Mouse (Mus musculus): Measurements from ENCODE around the gene Dnaaf5. TPM values are rescaled to one million over a fixed set of nuclear protein-coding genes. Genes with fewer than 3 reads are reported as not detected.

Gene Dnaaf5
- total RNA-seq (2015) (11.6 and 15.8 TPM in 2 replicates), total RNA-seq (2017) (8.1 and 9.3 TPM in 2 replicates)

DNA sequence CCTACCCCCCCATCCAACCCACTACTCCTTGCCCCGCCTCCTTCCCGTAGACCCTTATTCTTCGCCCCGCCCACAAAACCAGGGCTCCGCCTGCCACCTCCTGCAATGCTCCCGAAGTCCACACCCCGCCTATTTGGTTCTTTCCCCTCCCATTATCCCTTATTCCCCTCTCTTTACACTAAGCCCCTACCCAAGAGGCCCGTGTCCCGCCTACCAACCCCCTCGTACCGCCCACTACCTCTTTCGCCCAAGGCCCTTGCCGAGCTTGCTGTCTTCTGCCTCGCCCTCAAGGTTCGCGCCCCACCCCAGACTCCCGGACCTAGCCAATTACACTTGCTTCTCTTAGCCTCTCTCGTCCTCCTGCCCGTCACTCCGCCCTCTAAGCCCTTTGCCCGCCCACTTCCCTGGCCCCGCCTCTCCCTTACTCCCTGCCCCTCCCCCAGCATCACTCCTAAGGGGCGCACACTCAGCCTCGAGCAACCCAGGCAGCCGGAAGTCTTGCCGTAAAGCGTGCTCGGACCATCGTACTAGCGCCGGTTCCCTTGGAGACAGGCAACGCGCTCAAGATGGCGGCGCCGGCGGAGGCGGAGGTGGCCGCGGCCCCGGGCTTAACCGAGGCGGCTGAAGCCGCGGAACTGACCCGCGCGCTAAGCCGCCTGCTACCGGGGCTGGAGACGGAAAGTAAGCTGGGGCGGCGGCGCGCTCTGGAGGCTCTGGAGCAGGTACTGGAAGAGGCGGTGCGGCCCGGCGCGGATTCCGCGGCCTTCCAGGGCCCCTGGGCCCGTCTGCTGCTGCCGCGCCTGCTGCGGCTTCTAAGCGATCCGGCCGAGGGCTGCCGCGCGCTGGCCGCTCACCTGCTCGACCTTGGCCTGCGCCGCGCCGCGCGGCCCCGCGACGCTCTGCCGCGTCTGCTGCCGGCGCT, at the start of gene Dnaaf5, which contains the start of gene Prkar1b:
TSS of gene Dnaaf5 (plus strand) at position 543 of the 922 bp plus-strand sequence.
TSS of gene Prkar1b (minus strand) at position 321 of the 922 bp plus-strand sequence.
- ATAC-seq (replicated peaks; ENCODE audit: poor library complexity), result peak; percentile 92

DNA sequence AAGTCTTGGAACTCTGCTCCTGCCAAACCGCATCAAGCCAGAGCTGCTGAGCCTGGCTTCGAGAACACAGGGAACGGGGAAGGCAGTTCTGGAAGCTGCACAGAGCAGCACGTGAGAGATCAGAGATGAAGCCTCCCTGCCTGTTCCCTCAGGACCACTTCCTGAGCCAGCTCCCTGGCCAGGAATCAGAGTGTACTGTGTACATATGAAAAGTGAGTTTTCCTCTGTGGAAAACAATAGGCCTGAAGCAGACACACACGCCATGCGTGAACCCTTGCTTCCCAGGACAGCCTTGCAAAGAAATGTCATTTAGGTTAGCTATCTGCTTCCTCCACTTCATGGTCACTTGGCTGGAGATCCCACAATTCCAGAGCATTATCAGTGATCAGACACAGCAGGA, 48.2 kb upstream of the Dnaaf5 start:
- no peak for ATAC-seq (replicated peaks; ENCODE audit: poor library complexity)

DNA sequence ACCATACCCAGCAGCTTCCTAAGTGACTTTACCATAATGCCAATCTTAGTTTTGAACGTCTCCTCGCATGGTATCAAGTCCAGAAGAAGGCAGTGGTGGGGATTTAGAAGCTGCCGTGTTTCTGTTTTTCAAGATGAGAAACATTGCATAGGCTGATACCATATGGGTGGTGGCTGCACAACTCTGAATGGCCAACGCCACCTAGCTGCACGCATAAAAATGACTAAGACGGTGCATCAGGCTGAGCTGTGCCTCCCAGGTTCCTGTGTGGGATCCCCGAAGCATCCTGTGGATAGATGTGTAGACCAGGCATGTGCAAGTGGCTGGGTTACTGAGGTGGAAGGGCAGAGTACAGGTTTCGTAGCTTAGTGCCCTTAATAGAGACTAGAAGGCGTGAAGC, 42.2 kb upstream of the Dnaaf5 start:
- peak; percentile 86 for ATAC-seq (replicated peaks; ENCODE audit: poor library complexity)

DNA sequence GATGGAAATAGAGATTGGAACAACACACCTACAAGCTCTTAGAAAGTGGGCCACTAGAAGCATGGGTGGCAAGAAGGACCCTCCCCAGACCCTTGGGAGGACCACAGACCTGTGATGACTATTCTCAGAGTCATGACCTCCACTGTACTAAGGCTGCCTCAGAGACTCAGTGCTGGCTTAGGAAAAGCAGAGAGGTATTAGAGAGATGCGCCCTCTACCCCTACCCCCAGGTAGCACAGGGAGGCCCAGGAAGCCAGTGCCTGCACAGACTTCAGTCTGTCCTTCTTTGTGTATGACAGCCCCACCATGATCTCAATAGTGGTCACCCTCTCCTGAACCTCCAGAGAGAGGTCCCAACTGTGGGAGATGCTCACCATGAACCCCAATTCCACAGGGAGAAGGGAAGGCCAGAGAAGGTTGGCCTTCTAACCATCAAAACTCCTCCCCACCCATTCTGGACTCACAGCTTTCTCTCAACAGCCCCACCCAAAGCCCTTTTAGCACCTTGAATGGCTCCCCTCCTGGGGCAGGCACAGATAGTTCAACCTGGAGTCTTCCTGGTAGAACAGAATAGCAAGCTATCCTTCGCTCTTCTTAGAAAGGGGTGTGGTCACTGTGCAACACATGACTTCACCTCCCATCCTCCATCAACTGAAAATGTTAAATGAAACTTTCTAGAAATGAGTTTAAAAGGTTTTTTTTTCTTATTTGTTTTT, 39.7 kb upstream of the Dnaaf5 start:
- ATAC-seq (replicated peaks; ENCODE audit: poor library complexity), result no peak

DNA sequence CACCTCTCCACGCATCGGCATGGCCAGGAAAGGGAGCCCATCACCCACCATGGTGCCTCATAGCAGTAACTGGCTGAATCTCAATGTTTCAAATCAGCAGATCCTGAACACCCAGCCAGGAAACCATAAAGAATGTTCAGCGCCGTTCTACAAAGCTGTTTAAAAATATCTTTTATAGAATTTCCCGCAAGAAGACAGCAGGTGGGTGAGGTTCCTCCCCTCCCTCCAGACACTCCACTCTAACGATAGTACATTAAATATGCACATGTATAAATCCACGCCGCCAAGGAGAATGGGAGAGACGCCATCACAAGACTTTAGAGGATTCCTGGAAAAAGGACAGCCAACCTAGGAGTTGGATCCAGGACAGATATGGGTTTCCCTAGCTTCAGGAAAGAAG, 38.0 kb upstream of the Dnaaf5 start:
- no peak for ATAC-seq (replicated peaks; ENCODE audit: poor library complexity)

DNA sequence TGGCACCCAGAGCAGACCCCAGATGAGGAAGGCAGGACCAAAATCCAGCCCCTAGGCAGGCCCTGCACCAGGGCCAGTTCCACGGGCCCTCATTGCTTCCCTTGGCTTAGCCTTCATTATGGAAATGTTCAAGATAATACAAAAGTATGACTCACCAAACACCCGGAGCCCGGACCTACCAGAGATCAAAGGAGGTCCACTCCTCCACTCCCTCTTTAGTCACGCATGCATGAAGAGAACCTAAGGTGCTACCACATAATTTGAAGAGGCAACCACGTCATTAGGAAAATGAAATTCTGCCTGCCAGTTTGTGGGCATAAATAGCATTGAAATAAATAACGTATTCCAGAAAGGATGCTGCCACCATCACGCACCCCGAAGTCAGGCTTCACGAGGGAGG, 37.6 kb upstream of the Dnaaf5 start:
- ATAC-seq (replicated peaks; ENCODE audit: poor library complexity), result no peak

DNA sequence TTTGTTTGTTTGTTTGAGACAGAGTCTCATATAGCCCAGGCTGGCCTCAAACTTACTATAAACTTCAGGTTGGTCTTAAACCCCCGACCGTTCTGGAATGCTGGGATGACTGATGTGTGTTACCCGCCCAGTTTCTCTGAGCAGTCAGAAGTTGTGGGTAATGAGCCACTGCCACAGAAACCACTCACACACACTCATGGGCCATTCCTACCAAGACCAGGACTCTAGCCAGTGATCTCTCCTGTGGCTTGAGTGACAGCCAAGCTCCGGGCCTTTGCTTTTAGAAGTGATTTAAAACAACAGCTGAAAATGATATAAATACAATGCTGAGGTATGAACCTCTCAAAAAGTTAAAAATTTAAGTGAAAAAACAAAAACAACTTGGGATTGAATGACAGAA, 35.1 kb upstream of the Dnaaf5 start:
- ATAC-seq (replicated peaks; ENCODE audit: poor library complexity), result no peak

DNA sequence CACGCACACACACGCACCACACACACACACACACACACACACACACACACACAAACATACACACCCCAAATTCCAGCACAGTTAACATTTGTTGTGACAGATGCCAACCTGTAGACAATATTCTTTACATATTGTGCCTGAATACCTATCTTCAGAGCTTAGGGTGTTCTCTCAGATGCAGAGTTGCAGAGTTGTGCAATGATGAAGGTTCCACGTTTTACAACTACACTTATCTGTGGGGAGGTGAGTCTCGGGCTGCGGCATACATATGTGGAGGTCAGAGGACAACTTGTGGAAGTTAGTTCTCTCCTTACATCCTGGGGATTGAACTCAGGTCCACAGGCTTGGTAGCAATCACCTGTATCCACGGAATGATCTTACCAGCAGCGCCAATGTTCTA, 34.5 kb upstream of the Dnaaf5 start:
- no peak for ATAC-seq (replicated peaks; ENCODE audit: poor library complexity)

DNA sequence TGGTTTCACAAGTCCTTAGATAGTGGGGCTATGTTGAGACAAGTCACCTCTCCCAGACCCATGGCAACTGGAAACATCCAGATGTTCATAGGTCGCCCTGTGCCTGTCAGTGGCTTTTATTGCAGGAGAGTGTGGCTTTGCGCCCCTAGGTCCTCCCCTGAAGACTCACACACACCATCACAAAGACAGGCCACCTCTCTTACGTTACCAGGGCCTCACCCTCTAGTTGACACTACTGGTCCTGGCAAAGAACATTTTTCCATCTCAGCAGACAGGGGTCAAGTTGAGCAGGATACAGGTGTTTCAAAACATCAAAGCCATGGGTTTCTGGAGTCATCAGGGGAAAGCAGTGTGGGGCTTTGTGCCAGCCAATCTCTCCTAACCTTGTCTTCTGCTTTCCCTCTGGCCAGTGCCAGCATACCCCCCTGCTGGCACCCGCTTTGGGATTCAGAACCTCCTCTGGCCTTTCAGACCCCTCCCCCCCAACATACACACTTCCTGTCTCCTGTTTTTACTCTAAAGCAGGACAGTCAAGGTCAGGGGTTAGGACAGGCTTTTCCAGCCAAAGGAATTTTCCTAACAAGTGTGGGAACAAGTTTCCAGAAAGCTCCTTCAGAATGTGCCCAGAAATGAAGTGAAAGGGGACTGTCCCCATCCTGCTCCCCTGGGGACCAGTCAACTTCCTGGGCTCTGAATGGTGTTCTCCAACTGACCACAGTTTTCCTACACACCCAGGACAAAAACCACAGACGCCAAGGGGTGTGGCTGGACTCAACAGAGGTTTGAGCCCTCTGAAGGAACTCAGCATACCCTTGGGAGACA, 31.7 kb upstream of the Dnaaf5 start:
- ATAC-seq (replicated peaks; ENCODE audit: poor library complexity), result no peak

DNA sequence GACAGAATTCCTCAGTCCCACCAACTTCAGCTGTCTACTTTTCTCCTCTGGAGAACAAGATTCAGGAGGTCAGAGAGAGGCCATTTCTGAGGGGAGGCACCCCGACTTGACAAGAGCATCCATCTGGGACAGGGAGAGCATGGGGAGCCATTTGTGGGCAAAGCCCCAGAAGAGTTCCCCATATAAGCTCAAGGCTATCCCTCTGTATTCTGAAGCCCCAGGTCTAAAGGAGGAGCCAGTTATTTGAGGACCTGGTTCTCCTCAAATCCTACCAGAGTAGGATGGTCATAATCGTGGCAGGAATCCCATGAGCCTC, 31.1 kb upstream of the Dnaaf5 start:
- ATAC-seq (replicated peaks; ENCODE audit: poor library complexity), result no peak

DNA sequence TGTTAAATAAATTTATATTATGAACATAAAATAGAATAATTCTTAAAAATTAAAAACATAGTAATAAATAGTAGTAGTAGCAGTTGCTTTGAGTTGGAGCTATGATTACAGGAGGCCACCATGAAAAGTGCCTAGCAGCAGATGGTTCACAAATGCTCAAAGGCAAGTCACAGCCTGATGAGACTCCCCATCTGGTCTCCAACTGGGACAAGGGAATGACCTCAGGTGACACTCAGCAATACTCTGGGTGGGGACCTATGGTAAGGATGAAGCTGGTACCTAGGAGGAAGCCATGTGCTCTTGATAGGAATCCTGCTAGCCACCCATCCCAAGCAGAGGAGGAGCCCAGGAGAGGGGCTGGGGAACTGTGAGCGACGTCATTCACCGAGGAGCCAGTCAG, 24.3 kb upstream of the Dnaaf5 start:
- ATAC-seq (replicated peaks; ENCODE audit: poor library complexity), result no peak

DNA sequence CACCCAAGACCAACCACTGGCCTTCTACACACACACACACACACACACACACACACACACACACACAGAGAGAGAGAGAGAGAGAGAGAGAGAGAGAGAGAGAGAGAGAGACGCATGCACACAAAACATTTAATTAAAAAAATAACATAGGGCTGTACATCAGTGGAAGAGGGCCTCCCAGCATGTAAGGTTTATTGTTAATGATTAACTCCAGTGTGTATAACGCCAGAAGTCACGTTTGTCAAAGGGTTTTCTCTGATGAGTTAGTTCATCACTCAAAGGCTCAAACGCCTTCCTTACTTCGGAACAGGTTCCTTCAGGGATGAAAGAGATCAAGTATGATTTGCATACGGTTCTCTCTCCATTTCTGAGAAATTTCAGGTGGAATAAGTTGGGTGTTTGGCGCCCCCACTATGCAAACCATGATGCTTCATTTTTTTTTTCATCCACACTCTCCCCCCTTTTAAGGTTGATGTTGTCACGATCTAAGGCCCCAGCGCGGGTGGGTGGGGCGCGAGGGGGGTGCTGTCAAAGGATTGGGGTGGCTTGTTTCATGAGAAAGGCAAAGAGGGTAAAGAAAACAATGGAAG, 21.5 kb upstream of the Dnaaf5 start:
- ATAC-seq (replicated peaks; ENCODE audit: poor library complexity), result no peak

DNA sequence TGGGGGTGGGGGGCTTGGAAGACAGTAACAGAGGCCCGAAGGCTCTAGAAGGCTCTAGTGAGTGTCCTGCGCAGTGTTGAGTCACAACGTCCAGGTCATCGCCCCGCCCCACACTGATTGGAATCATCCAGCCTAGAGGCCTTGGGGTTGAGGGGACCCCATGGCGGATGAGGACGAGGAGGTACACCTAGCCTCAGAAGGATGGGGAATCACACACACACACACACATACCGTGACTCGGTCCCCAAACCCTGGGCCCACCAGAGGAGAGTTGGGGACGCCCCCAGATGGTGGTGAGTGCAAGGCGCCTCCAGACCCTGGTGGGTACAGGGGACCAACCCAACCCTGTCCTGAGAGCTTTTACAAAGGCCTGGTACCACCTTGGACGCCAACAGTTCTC, 20.9 kb upstream of the Dnaaf5 start:
- ATAC-seq (replicated peaks; ENCODE audit: poor library complexity), result no peak

DNA sequence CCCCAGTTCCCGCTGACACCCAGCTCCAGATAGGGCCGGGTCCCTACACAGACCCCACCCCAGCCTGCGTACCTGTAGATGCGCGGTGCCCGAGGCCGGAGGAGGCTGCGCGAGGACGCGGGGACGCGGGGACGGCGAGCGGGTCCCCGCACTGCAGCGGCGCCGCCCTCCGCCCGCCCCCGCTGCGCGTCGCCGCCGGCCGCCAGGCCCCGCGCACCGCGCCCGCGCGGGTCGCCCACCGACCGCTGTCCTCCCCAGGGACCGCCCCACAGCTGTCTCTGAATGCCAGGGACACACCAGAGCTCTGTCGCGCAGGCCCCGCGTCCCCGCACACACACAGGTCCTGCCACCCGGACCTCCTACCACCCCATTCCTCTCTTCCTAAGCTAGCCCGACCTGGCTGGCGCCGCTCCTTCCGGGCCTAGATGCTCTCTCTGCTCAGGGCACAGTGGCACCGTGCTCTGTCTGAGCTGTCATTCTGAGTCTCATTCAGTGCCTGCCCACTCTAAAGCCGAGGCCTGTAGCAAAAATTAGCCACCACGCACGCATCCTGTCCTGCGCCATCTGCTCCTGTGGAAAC, 20.4 kb upstream of the Dnaaf5 start:
- 0 out of 2 replicates have a peak, but pooled peaks have one; percentile 20 for ATAC-seq (replicated peaks; ENCODE audit: poor library complexity)

DNA sequence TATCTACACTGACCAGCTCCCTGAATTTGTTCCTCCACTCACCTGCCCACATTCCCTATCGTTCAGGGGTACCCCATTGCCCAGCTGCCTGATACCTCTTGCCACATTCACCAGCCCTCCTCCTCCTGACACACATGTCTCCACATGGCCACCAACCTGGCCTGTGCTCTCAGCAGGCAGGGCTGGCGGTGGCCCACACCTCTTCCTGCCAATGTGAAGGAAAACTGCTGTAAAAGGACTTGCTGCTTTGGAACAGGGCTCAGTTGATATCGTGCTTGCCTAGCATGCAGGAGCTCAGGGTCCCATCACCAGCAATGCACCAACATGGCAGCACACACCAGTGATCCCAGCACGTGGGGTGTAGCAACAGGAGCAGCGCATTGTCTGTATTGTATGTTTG, 19.7 kb upstream of the Dnaaf5 start:
- ATAC-seq (replicated peaks; ENCODE audit: poor library complexity), result no peak

DNA sequence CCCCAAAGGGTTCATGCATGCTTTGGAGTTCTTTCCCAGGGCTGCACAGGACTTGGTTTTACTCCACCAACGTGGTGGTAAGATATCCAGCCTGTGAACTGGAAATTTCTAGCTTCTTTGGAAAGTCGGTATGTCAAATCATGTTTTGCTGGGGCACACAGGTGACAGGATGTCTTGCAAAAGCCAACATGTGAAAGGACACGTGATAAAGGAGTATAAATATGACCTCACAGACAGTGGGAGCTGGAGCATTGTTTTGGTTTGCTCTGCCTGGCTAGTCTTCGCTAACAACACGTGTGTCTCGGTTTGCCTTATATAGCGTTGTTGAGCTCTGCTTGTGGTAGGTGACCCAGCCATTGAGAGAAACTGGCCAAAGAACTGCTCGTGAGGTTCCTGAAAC, 15.5 kb upstream of the Dnaaf5 start:
- ATAC-seq (replicated peaks; ENCODE audit: poor library complexity), result no peak

DNA sequence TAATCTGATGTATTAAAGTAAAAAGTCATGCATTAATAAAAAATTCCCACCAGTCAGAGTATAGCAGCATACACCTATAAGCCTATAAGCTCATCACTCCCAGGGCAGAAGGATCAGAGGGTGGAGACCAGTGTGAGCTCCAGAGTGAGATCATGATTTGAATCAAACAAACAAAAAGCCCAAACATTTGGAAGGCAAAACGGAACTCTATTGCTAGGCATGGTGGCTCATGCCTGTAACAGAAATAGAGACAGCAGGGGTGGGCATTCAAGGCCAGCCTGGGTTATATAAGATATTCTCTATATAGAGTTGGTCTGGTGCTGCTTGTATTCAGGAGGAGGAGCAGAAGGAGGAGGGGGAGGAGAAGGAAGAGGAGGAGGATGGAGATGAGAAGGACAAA, 13.7 kb upstream of the Dnaaf5 start:
- ATAC-seq (replicated peaks; ENCODE audit: poor library complexity), result no peak

DNA sequence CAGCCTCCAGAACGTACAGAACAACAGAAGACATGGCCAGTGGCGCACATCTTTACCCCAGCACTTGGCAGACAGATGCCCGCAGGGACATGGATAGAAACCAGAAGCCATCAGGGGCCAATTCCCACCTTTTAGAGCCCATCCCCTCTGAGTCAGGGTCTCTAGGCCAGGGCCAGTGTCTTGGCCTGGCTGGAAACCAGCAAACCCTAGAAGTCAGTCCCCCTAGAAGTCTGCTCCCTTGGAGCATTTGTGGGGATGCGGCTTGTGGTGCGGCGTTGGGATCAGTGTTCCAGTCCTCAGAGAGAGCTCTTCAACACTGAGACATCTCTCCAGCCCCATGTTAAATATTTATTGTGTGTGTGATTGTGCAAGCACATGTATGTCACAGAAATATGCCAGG, 12.8 kb upstream of the Dnaaf5 start:
- no peak for ATAC-seq (replicated peaks; ENCODE audit: poor library complexity)

DNA sequence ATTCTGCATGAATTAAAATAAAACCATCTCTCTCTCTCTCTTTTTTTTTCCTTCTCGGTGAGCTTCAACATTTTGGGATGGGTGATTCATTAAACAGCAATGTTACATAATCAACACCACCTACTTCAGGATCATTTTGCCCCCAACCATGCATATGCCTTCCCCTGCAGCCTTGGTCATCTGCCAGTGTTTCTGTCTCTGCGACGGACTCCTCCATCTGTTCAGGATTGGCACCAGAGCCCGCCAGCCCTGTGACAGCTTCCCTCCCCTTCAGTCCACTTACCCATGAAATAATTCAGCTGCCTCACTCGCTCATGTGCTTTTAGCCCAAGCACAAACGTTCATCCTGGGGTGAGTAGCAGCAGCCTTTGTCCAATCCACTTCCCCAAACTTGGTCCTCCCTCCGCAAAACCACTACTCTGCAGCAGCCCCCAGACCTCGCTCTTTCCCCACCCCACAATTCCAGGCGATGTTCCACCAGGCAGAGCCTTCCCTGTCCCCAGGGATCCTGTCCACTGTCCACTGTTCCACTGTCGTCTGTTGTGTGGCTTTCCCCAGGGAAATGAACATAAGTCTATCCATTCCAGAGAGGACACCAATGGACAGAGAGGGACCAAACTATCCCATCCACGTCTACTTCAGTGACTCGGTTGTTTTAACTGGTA, 11.6 kb upstream of the Dnaaf5 start:
- no peak for ATAC-seq (replicated peaks; ENCODE audit: poor library complexity)

DNA sequence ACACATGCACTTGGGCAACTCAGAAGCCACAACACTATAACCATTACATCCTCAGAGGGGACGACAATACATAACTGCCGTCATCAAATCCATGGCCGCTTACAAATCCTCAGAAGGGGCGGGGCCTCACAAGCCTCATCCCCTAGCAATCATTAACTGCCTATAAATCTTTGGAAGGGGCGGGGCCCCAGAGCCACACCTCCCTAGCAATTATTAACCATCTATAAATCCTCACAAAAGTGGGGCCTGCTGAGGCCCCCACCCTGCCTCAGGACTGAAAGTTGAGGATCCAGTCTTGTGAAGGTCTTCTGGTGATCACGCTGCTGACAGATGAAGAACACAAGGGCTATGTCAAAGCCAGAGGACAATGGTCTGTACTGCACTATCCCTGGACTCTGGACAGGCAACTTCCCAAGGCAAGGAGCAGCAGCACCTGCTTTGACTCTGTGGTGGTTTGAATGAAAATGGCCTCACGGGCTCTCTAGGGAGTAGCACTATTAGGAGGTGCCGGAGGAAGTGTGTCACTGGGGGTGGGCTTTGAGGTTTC, 11.0 kb upstream of the Dnaaf5 start:
- ATAC-seq (replicated peaks; ENCODE audit: poor library complexity), result no peak

All from megakaryocyte progenitor cell, adult 5-6 weeks (primary cell).